Mouse (Mus musculus): ENCODE measurements around the gene Mrpl1. TPM values are rescaled to one million over a fixed set of nuclear protein-coding genes. Genes with fewer than 3 reads are reported as not detected.

Gene Mrpl1
- polyA plus RNA-seq, 1 experiment from 2014 or later, result 24.0 TPM

DNA sequence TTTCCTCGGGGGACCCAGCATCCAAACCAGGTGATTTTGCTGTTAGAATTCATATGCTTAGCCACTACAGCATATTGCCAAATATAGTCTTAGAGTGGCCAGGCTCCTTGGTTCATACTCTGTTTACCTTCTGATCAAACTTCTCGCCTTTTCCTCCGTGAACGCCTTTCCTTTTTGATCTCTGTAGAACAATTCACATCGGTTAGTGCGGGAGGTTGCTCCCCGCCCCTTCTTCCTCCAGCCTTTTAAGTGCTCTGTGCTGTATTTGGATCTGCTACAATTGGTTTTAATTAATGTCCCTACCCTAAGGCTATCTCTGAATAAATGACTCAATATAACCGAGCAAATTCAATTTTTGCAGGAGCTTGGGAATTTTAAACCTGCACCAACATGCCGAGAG is 33.2 kb upstream of the Mrpl1 start:
- no peaks in the 10 kb centered on the region for H3K9me3 ChIP-seq
- H3K27ac ChIP-seq, result no peak overlapping the region
- no peaks in the 10 kb centered on the region for H3K4me1 ChIP-seq
- no peak for ATAC-seq (ENCODE audit: insufficient number of reproducible peaks, insufficient read depth, low FRiP score, low TSS enrichment)
- no peaks in the 10 kb centered on the region for H3K27me3 ChIP-seq
- peak overlapping the region; percentile 14 for H3K4me2 ChIP-seq (replicated peaks)
- H3K36me3 ChIP-seq, result no peaks in the 10 kb centered on the region
- no peak overlapping the region for H3K4me3 ChIP-seq
- 21% methylated on average over 9 of the region's 9 CpGs for WGBS
- peak overlapping the region; percentile 10; the same call in 1 of the 2 replicates for H3K9ac ChIP-seq

DNA sequence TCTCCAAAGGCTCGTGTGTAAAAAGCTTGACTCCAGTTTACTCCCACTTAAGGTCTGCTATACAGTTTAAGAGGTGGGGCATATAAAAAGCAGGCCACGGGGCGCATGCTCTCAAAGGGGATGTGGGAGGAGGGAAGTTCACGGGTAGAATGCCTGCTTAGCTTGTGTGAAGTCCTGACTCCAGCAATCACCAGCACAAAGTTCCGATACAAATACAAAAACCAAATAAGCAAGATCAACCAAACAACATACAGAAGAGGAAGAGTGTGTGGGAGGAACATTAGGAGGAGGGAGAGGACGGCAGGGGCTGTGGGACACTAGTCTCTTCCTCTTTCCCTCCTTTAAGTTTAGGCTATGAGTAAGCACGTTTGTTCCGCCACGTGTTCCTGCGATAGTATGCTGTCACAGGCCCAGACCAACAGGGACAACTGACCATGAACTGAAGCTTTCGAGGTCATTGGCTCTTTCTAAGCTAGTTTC is 32.4 kb upstream of the Mrpl1 start:
- no peaks in the 10 kb centered on the region for H3K9me3 ChIP-seq
- no peak overlapping the region for H3K4me3 ChIP-seq

DNA sequence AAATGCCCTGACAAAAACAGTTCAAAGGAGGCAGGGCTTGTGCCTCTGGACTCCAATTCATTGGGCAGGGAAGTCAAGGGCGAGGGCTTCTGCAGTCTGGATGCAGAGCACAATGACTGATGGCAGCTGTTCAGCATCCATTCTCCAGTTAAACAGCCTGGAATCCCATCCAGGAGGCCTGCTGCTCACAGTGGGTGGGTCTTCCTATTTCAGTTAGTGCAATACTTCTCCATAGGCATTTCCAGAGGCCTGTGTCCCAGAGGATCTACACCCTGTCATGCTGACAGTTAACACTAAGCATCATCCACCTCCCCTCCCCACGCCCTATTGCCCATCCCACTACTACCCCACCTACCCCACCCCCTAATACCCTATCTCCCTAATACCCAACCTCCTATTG is 26.1 kb upstream of the Mrpl1 start:
- Histone ChIP-seq H3K9me3 (no peaks in the 10 kb centered on the region), H3K4me2 (replicated peaks) (no peak overlapping the region), H3K4me1 (no peaks in the 10 kb centered on the region), H3K27me3 (no peaks in the 10 kb centered on the region), H3K36me3 (no peaks in the 10 kb centered on the region), H3K4me3 (no peak overlapping the region), H3K9ac (no peak overlapping the region), H3K27ac (no peak overlapping the region)
- no peak for ATAC-seq (ENCODE audit: insufficient number of reproducible peaks, insufficient read depth, low FRiP score, low TSS enrichment)
- WGBS, result 71% methylated on average over 2 of the region's 2 CpGs

More for the DNA sequence above, 32.4 kb upstream of the Mrpl1 start:
- Histone ChIP-seq H3K36me3 (no peaks in the 10 kb centered on the region), H3K27ac (no peak overlapping the region), H3K4me2 (replicated peaks) (peak overlapping the region; percentile 14), H3K4me1 (no peaks in the 10 kb centered on the region), H3K27me3 (no peaks in the 10 kb centered on the region), H3K9ac (no peak overlapping the region)
- WGBS, result 60% methylated on average over 11 of the region's 11 CpGs
- ATAC-seq (ENCODE audit: insufficient number of reproducible peaks, insufficient read depth, low FRiP score, low TSS enrichment), result no peak

DNA sequence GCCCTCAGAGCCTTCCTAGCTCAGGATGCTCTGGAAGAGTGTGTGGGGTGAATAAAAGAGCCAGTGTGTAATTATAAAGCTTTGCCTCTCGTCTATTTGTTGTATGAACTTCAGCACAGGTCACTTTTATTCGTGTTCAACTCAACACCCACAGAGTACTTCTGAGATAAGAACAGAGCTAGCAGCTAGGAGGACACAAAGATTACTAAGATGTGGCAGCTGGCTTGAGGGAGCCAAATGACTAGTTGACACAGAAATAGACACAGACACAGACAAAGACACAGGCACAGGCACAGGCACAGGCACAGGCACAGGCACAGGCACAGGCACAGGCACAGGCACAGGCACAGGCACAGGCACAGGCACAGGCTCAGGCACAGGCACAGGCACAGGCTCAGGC is 25.3 kb upstream of the Mrpl1 start:
- Histone ChIP-seq H3K9ac (no peak overlapping the region), H3K4me2 (replicated peaks) (no peak overlapping the region), H3K36me3 (no peaks in the 10 kb centered on the region), H3K27ac (no peak overlapping the region), H3K4me1 (no peaks in the 10 kb centered on the region), H3K9me3 (no peaks in the 10 kb centered on the region), H3K4me3 (no peak overlapping the region), H3K27me3 (no peaks in the 10 kb centered on the region)
- no peak for ATAC-seq (ENCODE audit: insufficient number of reproducible peaks, insufficient read depth, low FRiP score, low TSS enrichment)
- WGBS, result 69% methylated on average over 2 of the region's 2 CpGs

DNA sequence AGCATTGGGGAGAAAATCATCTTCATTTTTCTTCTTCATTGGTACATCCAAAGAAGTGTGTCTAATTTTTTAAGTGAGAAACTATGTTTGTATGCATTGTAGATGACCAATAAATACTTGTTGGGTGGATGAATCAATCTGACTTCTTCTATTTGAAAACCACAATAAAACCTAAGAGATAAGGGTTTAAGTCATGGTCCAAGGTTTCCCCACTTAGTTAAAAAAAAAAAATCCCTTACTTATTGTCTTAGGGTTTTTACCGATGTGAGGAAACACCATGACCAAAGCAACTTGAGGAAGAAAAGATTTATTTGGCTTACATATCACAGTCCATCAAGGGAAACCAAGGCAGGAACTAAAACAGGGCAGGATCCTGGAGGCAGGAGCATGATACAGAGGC is 19.5 kb upstream of the Mrpl1 start:
- Histone ChIP-seq H3K27ac (no peak overlapping the region), H3K4me3 (no peak overlapping the region), H3K9me3 (no peaks in the 10 kb centered on the region), H3K4me1 (no peaks in the 10 kb centered on the region), H3K4me2 (replicated peaks) (no peak overlapping the region), H3K9ac (no peak overlapping the region), H3K27me3 (no peaks in the 10 kb centered on the region), H3K36me3 (no peaks in the 10 kb centered on the region)
- ATAC-seq (ENCODE audit: insufficient number of reproducible peaks, insufficient read depth, low FRiP score, low TSS enrichment), result no peak
- 92% methylated on average over 1 of the region's 1 CpGs for WGBS

DNA sequence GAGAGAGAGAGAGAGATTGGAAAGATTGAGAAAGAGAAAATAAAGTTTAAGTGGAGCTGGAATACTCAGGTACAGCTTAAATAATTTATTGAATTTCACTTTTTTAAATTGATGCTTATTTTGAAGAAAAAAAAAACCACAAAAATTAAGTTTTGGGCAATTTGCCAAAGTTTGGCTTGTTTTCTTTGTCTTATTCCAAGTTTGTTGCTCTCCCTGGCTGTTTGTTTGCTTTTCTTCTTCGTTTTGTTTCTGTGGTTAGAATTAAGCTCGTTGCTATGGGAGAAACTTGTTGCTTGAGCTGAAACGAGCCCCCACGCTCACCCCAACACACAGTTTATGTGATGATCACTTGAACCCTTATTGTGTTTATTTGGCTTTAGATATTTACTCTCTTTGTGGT is 18.0 kb upstream of the Mrpl1 start:
- Histone ChIP-seq H3K4me1 (no peaks in the 10 kb centered on the region), H3K9ac (no peak overlapping the region), H3K4me2 (replicated peaks) (no peak overlapping the region), H3K27me3 (no peaks in the 10 kb centered on the region), H3K36me3 (no peaks in the 10 kb centered on the region), H3K9me3 (no peaks in the 10 kb centered on the region), H3K27ac (no peak overlapping the region), H3K4me3 (no peak overlapping the region)
- 66% methylated on average over 4 of the region's 4 CpGs for WGBS
- ATAC-seq (ENCODE audit: insufficient number of reproducible peaks, insufficient read depth, low FRiP score, low TSS enrichment), result no peak

DNA sequence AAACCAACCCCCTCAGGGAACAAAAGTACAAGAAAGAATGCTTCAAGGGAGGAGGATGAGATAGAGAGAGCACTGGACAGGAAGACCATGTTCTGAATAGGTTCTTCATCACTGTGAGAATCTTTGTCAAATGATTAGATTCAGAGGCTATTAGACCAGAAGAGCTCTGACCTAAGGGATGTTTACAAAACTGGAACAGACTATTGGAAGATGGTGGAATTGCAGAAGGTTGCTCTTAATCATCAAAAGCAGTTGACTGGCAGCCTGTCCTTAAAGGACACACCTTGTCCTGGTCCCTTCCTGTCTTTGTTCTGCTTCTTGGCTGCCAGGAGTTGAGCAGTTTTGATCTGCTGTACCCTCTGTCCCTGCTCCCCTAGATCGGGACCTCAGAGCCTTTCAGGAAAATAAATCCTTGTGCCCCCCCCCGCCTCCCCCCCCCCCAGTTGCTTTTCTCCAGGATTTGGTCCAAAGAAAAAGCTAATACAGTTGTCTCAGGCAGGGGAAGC is 12.7 kb upstream of the Mrpl1 start:
- H3K9me3 ChIP-seq, result no peaks in the 10 kb centered on the region
- no peak overlapping the region for H3K9ac ChIP-seq
- H3K4me1 ChIP-seq, result no peaks in the 10 kb centered on the region
- no peaks in the 10 kb centered on the region for H3K36me3 ChIP-seq
- no peaks in the 10 kb centered on the region for H3K27me3 ChIP-seq
- 58% methylated on average over 2 of the region's 2 CpGs for WGBS
- no peak overlapping the region for H3K4me2 ChIP-seq (replicated peaks)
- no peak for ATAC-seq (ENCODE audit: insufficient number of reproducible peaks, insufficient read depth, low FRiP score, low TSS enrichment)
- no peak overlapping the region for H3K27ac ChIP-seq
- no peak overlapping the region for H3K4me3 ChIP-seq

DNA sequence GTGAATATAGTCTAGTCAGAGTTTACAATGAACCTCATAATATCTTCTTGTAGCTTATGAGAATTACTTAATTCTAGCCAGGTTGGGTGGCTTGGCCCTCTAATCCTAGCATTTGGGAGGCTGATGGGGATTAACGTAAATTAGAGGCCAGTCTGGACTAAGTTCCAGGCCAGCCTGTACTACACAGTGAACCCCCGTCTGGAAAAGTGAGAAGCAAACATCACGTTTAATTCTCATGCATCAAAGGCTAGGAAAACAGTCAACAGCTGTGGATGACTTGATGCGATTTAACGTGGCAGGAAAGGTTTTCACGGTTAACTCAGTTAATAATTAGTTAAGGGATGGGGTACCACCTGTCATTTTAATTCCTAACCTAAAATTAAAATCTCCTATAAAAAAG is 11.0 kb upstream of the Mrpl1 start:
- no peaks in the 10 kb centered on the region for H3K4me1 ChIP-seq
- no peaks in the 10 kb centered on the region for H3K27me3 ChIP-seq
- H3K4me3 ChIP-seq, result no peak overlapping the region
- H3K9me3 ChIP-seq, result no peaks in the 10 kb centered on the region
- H3K4me2 ChIP-seq (replicated peaks), result no peak overlapping the region
- H3K36me3 ChIP-seq, result no peaks in the 10 kb centered on the region
- no peak for ATAC-seq (ENCODE audit: insufficient number of reproducible peaks, insufficient read depth, low FRiP score, low TSS enrichment)
- no peak overlapping the region for H3K9ac ChIP-seq
- WGBS, result 52% methylated on average over 6 of the region's 6 CpGs
- no peak overlapping the region for H3K27ac ChIP-seq

DNA sequence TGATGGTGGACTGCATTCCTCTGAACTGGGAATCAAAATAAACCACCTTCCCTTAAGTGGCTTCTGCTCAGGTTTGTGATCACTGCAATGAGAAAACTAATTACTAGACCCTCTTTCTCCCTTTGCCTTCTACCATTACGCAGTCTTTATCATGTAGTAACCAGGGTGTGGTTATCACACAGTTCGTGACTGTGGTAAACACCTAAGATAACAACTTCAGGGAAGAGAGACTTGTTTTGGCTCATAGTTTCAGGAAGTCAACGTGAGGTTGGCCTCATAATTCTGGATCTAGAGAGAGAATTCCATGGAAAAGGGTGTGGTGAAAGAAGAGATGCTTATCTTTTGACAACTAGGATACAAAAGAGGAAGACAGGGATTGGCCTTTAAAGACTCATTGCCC is 9.0 kb upstream of the Mrpl1 start:
- Histone ChIP-seq H3K4me2 (replicated peaks) (no peak overlapping the region), H3K36me3 (no peaks in the 10 kb centered on the region), H3K27ac (no peak overlapping the region), H3K9me3 (no peaks in the 10 kb centered on the region), H3K27me3 (no peaks in the 10 kb centered on the region), H3K9ac (no peak overlapping the region), H3K4me1 (no peaks in the 10 kb centered on the region), H3K4me3 (no peak overlapping the region)
- no peak for ATAC-seq (ENCODE audit: insufficient number of reproducible peaks, insufficient read depth, low FRiP score, low TSS enrichment)
- WGBS, result 86% methylated on average over 3 of the region's 3 CpGs

DNA sequence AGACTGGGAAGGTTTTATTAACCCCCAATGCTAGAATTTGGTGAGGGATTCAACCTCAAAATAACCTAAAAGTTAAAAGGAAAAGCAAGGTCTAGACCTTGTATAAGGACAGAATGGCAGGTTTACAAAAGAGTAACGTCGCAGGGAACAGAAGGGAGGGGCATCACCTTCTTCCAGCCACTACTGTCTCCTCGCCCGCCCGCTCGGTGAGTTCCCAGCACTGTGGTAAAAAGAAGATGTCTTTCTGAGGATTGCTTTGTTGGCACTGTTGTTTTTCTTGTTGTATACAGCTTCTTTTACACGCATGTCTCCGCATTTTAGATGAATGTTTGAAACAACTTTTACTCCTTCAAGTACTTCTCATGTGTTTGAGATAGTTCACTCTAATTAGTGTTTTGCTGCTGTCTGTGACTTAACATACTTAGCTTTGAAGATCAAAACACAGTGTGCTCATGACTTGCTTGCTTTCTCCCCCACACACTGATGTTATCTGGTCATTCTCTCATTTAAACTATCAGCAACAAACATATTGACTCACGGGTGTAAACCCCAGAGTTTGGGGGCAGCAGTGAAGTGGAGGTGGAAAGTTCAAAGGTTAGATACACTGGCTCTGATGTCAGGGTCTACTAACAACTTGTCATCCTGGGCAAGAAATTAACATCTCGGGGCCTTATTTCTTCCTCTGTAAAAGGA is 7.7 kb upstream of the Mrpl1 start:
- ATAC-seq (ENCODE audit: insufficient number of reproducible peaks, insufficient read depth, low FRiP score, low TSS enrichment), result no peak
- no peak overlapping the region for H3K4me3 ChIP-seq
- H3K4me1 ChIP-seq, result peaks cover 2% of the 10 kb centered on the region; the same call in 1 of the 2 replicates
- WGBS, result 74% methylated on average over 10 of the region's 10 CpGs
- H3K4me2 ChIP-seq (replicated peaks), result no peak overlapping the region
- no peaks in the 10 kb centered on the region for H3K9me3 ChIP-seq
- no peak overlapping the region for H3K9ac ChIP-seq
- no peaks in the 10 kb centered on the region for H3K36me3 ChIP-seq
- H3K27ac ChIP-seq, result no peak overlapping the region
- H3K27me3 ChIP-seq, result no peaks in the 10 kb centered on the region

DNA sequence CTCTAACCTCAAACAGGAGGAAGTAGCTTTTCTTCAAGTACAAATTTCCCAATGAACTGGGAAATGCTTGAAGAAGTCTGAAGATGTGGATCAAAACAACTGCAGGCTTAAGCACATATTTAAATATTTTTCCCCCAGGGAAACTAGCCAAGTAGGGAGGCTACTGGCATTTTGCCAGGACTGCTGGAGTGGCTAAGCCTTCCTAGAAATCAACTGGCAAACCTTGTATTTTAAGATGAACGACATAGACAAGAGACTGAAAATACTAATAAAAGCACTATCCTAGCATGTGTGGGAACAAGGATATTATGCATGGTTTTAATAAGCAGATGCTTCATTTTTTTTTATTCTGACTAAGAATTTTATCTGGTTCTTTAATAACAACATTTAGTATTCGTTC is 2.4 kb upstream of the Mrpl1 start:
- H3K9ac ChIP-seq, result no peak overlapping the region
- H3K4me3 ChIP-seq, result no peak overlapping the region
- 51% methylated on average over 2 of the region's 2 CpGs for WGBS
- peaks cover 14% of the 10 kb centered on the region for H3K4me1 ChIP-seq
- no peaks in the 10 kb centered on the region for H3K36me3 ChIP-seq
- H3K27me3 ChIP-seq, result no peaks in the 10 kb centered on the region
- H3K4me2 ChIP-seq (replicated peaks), result no peak overlapping the region
- no peak for ATAC-seq (ENCODE audit: insufficient number of reproducible peaks, insufficient read depth, low FRiP score, low TSS enrichment)
- no peak overlapping the region for H3K27ac ChIP-seq
- H3K9me3 ChIP-seq, result no peaks in the 10 kb centered on the region

DNA sequence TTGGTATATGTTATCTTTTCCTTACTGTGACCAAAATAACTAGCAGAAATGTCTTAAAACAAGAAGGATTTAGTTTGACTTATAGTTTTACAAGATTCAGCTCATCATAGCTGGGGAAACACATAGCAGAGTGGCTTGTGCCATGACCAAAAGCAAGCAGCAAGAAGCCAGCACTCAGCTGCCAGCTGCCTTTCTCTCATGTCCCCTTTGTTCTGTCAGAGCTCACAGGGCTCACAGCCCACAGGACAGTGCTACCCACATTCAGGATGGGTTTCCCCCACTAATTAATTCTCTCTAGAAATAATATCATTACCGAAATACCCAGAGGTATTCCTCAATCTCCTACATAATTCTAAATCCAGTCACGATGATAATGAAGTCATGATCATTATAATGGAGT is 1.8 kb upstream of the Mrpl1 start:
- Histone ChIP-seq H3K27ac (no peak overlapping the region), H3K4me1 (peaks cover 14% of the 10 kb centered on the region), H3K4me3 (no peak overlapping the region), H3K9ac (no peak overlapping the region), H3K4me2 (replicated peaks) (no peak overlapping the region), H3K27me3 (no peaks in the 10 kb centered on the region), H3K36me3 (no peaks in the 10 kb centered on the region), H3K9me3 (no peaks in the 10 kb centered on the region)
- ATAC-seq (ENCODE audit: insufficient number of reproducible peaks, insufficient read depth, low FRiP score, low TSS enrichment), result no peak
- 89% methylated on average over 2 of the region's 2 CpGs for WGBS
